Mouse (Mus musculus) heart, adult 18-20 months (tissue): ENCODE measurements at regions not wholly inside any gene's neighbourhood (a gene's known extent, or its start where the extent isn't known, plus 50 kb on each side); places are given as distances from the start of the nearest gene placed in this dataset.
"Not testable (repeated sequence)": the region's sequence is repeated elsewhere in the genome, so short reads cannot be mapped to it uniquely, and the experiment has no call there.

Experiments used
- DNase-seq, 2 experiments: peaks; one replicate each; pipeline ENCODE4 v3.0.0; 2021 to 2022; ENCODE audit warnings: mixed read lengths in 1 of 2

- no peak for DNase-seq
Measured at GRCm38 (mm10) chr9:33007456-33008063, 371.5 kb downstream of the Ets1 start.

- DNase-seq: no peak
Measured at GRCm38 (mm10) chr9:33011241-33011640, 375.2 kb downstream of the Ets1 start.

GRCm38 (mm10) chr9:33035401-33035800 lies 399.4 kb downstream of the Ets1 start:
- DNase-seq: peak in 1 of 2 experiments; percentile 2

- no peak for DNase-seq
Measured at GRCm38 (mm10) chr9:33039221-33039790, 403.3 kb downstream of the Ets1 start.

GRCm38 (mm10) chr9:33050789-33051188 lies 414.8 kb downstream of the Ets1 start:
- DNase-seq: peak; percentile 21 to 23

- no peak for DNase-seq
Measured at GRCm38 (mm10) chr9:33060636-33061264, 424.7 kb downstream of the Ets1 start.

- peak; percentile 27 to 52 for DNase-seq
Measured at GRCm38 (mm10) chr9:33062476-33062875, 426.5 kb downstream of the Ets1 start.

GRCm38 (mm10) chr9:33065331-33065730 lies 429.3 kb downstream of the Ets1 start:
- no peak for DNase-seq

- no peak for DNase-seq
Measured at GRCm38 (mm10) chr9:33067521-33067920, 431.5 kb downstream of the Ets1 start.

GRCm38 (mm10) chr9:33070116-33070515 lies 434.1 kb downstream of the Ets1 start:
- DNase-seq: no peak

GRCm38 (mm10) chr9:33080271-33080670 lies 444.2 kb downstream of the Ets1 start:
- DNase-seq: no peak

GRCm38 (mm10) chr9:33080774-33081173 lies 444.8 kb downstream of the Ets1 start:
- peak; percentile 47 to 62 for DNase-seq

GRCm38 (mm10) chr9:33089977-33090376 lies 454.0 kb downstream of the Ets1 start:
- DNase-seq: no peak

GRCm38 (mm10) chr9:33091664-33092063 lies 455.6 kb downstream of the Ets1 start:
- no peak for DNase-seq

- peak; percentile 68 to 86 for DNase-seq
Measured at GRCm38 (mm10) chr9:33095654-33096053, 459.6 kb downstream of the Ets1 start.

- DNase-seq: peak; percentile 19 to 73
Measured at GRCm38 (mm10) chr9:33101206-33101605, 465.2 kb downstream of the Ets1 start.

- no peak for DNase-seq
Measured at GRCm38 (mm10) chr9:33104623-33105074, 468.6 kb downstream of the Ets1 start.

- no peak for DNase-seq
Measured at GRCm38 (mm10) chr9:33123841-33124240, 487.8 kb downstream of the Ets1 start.

GRCm38 (mm10) chr9:33152186-33152585 lies 516.2 kb downstream of the Ets1 start:
- DNase-seq: peak in 1 of 2 experiments; percentile 16

- peak in 1 of 2 experiments; percentile 2 for DNase-seq
Measured at GRCm38 (mm10) chr9:33168159-33168558, 532.1 kb downstream of the Ets1 start.

GRCm38 (mm10) chr9:33169093-33169492 lies 533.1 kb downstream of the Ets1 start:
- DNase-seq: not testable (repeated sequence)

GRCm38 (mm10) chr9:33180066-33180465 lies 544.0 kb downstream of the Ets1 start:
- DNase-seq: no peak

GRCm38 (mm10) chr9:33187187-33187586 lies 551.2 kb downstream of the Ets1 start:
- no peak for DNase-seq

- no peak for DNase-seq
Measured at GRCm38 (mm10) chr9:33209083-33209482, 573.1 kb downstream of the Ets1 start.
